Mouse (Mus musculus) kidney, postnatal 25 days (tissue): ENCODE measurements around the gene Tfr2.
A peak's percentile ranks its signal among the peaks of the same experiment; 100 is the strongest.

Experiments
- DNase-seq, 2 experiments: peaks; one replicate each; pipeline ENCODE4 v3.0.0; 2021; ENCODE audit warnings: mixed read lengths in 2 of 2

Tfr2 gene

DNA sequence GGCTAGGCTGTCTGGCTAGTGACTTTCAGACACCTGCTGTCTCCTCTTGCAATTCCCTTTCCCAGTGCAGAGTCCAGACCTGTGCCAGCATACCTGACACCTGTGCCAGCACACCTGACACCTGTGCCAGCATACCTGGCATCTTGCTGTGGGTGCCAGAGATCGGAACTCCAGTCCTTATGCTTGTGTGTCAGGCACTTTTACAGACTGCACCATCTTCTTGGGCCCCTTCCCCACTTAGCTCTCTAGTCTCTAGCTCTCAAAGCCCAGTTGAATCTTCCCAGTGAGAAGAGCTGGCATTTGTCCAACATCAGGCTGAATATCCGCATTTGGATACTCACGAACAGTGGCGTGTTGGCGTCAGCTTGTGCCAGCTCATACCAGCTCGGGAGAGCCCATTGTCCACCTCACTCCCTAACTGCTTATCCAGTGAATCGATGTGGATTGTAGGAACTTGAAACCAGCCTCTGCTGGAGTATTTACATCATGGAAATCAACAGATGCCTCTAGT is 30.3 kb upstream of the Tfr2 start:
- no peak for DNase-seq

DNA sequence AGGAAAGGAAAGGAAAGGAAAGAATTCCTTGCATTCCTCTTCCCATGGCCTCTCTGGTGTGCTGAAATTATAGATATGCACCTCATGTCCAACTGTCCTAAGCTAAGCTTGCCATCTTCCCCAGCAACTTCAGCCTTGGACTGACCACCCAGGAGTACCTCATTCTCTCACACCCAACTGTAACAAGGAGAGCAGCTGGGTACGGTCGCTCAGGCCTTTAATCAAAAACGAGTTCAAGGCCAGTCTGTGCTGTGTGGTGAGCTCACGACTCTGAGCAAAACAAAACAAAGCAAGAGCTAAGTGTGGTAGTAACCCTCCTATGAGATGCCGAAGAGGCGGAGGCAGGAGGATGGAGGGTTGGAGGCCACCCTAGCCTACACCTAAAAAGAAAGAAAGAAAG is 28.6 kb upstream of the Tfr2 start:
- no peak for DNase-seq

DNA sequence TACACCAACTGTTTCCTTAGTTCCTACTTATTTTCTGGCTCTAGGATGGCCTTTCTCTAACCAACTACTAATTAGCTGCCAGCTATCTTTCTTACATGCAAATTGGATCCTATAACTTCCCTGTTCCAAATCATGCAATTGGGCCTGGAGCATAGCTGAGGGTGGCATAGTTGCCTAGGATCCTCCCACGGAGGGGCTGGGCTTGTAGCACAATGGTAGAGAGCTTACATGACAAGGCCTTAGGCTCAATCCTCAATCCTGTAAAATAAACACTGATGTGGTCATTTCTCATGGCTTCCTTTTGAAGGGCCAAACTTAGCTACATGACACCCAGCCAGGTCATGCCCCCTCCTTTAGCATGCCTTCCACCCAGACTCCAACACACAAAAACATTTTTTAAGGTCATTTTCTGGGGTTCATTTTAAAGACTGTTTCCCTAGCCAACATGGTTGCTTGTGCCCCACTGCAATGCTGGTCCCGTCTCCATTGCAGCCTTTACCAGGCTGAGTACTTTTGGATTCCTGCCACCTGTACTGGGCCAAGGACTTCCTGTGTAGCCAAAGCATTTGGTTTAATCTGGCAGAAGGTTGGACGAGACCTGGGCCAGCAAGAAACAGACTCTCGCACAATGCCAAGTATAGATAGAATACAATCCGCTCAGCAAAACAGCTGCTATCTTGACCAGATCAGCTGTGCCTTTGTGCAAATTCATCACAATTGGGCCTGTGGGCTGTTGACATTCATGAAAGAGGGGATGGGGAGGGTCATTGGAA is 27.7 kb upstream of the Tfr2 start:
- DNase-seq, result no peak

DNA sequence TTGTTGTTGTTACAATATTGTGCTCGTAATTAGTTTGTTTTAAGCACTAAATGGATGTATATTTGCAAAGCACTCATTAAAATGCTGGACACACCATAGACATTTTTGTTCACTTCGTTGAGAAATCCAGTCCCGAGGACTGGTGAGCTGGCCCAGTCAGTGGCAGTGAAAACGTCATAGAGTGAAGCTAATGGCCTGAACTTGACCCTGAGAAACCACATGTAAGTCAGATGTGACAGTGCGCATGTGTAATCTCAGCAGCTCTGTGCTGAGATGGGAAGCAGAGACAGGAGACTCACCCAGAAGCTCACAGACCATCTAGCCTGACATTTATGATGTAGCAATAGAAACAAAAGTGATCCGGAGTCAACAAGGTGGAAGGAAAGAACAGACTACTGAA is 24.7 kb upstream of the Tfr2 start:
- DNase-seq, result no peak

DNA sequence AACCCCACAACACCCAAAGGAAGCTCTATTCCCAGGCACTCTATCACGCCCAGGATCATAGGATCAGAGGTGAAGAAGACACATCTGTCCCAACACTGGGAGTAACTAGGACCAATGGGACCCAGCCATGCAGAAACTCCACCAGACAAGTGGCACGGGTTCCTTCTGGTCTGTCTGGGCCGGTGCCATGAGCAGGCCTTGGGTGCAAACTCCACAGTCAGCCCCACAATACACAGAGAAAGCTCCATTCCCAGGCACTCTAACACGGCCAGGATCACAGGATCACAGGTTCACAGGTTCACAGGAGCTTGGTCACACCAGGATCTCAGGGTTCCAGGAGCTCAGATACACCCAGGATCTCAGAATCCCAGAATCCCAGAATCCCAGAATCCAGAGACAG is 24.0 kb upstream of the Tfr2 start:
- DNase-seq, result peak in 1 of 2 experiments; percentile 64

DNA sequence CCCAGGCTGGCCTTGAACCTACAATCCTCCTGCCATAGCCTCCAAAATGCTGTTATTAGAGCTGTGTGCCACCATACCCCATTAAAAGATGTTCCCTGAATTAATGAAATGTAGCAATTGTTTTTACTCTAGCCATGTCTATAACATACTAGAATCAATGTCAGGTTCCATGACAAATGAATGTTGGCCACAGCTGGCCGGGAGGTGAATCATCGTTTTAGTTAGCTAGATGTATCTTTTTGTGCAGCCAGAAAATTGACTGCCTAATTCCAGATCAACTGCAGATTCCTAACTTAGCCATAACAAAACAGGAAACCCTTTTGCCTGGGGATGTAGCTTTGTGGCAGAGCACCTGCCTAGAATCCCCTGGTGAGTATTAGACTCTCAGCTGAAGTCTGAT is 19.8 kb upstream of the Tfr2 start:
- DNase-seq, result no peak

DNA sequence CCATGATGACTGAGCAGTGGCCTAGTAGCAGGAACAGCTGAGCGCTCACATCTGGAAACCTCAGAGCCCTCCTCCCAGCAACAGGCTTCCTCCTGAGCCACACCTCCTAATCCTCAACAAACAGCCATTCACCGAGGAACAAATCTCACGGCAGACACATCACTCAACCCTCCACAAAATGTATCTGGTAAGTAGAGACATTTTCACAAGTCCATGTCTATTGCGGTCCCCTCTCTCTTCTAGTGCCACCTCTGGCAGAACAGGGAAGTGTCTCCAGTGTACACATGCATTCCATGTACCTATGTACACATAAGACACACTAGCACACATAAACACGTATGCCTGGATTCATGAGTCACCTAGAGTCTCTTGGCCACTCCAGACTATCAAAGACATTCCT is 18.5 kb upstream of the Tfr2 start:
- DNase-seq, result no peak

DNA sequence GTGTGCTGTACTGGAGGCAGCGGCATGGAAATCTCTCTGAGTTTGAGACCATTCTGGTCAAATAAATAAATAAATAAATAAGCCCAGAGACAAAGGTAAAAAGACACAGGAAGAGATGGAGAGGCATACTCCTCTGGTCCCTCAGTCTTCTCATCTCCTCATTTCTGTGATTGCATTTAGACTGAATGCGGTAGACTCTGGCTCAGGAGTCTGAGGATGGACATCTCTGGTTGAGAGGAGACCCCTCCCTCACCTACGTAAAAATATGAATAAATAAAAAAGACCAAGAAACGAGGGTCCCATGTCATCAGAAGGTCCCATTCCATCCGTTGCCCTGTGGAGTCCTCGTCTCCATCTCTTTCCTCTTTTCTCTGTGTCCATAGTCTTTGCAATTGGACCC is 16.6 kb upstream of the Tfr2 start:
- no peak for DNase-seq

DNA sequence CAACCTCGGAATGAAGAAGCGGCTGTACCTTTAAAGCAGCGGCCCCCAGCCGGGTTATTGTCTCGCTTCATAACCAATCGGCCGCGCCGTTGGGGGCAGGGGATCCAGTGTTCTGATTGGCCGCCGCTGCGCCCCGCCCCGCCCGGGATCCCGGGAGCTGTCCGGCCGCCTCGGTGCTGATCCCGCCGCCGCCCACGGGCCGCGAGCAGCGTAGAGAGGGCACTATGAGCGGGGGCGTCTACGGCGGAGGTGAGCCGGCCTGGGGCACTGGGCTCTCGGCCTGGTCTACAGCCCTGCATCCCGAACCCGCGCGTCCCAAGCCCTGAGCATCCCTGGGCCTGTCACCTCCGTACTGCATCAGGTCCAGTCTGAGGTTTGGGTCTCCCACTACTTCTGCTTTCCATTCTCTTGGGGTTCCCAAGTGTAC is 16.2 kb upstream of the Tfr2 start, which contains the start of gene Actl6b:
Actl6b (plus strand) TSS at position 107 of the 427 bp plus-strand sequence.
- peak; percentile 76 to 89 for DNase-seq

DNA sequence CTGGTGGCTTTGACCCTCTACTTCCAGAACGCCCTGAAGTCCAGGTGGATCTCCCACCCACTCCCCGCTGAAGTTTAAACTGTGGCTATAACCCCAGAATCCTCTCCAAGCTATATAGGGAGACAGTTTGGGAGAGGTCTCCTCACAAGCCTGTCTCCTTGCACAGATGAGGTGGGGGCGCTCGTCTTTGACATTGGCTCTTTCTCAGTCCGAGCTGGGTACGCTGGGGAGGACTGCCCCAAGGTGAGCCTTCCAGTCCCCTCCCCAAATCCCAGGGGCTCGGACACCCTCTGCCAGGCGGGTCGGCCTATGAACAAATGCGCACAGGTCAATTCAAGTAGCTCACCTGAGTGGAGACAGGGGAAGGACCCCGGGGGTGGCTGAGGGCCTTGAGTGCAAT is 15.7 kb upstream of the Tfr2 start:
- no peak for DNase-seq

DNA sequence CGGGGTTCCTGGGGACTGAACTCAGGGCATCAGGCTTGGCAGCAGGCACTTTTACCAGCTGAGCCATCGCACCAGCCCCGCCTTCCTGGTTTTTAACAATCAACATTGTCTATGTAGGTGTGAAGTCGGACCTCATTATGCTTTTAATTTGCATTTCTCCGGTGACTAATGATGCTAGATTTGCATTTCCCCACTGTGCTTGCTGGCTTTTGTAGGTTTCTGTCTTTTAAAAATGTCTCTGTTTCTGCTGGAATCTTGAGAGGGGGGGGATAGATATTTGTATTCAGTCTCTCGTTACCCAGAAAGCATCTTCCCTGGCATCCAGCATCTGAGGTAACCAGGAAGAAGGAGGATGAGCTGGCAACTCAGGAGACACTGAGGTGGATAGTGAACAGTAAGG is 8.1 kb upstream of the Tfr2 start:
- no peak for DNase-seq

DNA sequence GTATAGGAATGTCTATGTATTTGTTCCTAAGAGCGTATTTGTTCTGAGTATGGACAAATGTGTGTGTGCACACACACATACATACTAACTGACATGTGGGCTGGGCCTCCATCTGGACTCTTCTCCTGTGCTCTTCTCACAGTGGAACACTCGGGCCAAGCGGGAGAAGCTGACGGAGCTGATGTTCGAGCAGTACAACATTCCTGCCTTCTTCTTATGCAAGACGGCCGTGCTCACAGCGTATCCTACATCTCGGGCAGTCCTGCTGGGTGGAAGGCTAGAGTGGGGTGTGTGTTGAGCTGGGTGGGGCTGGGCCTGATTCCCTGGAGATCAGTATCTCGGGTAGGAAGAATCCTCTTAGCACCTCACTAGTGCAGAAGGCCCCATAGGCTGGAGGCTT is 6.7 kb upstream of the Tfr2 start:
- peak in 1 of 2 experiments; percentile 22 for DNase-seq

DNA sequence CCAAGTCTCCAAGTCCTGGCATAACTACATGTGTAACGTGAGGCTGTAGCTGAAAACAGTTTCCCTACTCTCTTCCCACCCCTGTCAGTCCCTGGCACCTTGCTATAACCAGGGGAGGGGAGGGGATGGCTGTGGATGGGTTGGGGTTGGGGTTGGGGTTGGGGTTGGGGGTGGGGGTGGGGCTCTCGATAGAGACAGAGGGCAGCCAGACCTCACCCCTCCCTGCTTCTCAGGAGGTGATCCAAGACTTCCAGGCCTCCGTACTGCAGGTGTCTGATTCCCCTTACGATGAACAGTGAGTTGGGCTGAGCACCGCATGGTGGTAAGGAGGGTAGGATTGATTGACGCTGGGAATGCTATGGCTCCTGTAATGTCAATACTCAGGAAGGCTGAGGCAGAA is 3.9 kb upstream of the Tfr2 start:
- DNase-seq, result no peak

DNA sequence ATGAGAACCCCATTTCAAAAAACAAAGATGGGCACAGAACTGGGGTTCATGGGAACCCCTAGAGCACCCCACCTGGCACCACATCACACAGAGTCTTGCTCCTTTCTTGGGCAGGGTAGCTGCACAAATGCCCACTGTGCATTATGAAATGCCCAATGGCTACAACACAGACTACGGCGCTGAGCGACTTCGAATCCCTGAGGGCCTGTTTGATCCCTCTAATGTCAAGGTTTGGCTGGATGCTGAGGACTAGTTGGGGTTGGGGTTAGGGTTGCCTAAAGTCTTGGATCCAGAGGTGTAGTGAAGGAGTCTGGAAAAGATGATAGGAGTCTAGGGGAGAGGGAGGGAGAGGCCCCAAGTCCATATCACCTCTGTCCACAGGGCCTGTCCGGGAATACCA is 3.2 kb upstream of the Tfr2 start:
- no peak for DNase-seq

DNA sequence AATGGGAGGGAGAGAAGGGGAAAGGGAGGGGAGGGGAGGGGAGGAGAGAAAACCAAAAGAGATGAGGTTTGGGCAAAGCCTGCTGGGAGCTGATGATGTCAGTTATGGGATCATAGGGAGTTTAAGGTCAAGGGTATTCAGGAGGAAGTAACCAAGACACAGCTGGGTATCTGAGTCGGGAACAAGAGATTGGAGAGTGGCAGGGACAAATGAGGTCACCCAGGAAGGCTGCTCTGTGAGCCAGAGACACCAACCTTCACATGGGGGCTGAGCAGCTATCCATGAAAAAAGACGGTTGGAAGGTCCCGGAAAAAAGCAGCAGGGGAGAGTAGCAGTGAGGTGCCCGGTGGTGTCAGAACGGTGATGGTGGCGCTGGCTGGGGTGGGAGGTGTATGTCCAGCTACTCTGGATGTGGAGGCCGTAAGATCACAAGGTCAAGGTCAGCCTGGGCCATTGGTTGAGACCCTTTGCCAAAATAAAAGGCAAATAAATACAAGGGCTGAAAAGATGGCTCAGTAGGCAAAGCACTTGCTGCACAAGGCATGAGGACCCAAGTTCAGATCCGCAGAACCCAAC is 1.3 kb upstream of the Tfr2 start:
- no peak for DNase-seq

DNA sequence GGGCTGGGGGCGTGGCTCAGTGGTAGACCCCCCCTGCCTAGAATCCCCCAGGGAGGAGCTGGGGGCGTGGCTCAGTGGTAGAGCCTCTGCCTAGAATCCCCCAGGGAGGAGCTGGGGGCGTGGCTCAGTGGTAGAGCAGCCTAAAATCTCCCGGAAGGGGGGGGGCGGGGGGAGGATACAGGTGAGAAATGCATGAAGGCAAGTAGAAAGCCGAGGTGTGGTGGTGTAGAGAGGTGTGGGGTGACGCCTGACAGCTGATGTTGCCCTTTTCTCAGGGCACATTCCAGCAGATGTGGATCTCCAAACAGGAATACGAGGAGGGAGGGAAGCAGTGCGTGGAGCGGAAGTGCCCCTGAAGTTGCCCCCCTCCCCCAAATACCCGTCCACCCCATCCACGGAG is 609 bp upstream of the Tfr2 start:
- DNase-seq, result no peak

DNA sequence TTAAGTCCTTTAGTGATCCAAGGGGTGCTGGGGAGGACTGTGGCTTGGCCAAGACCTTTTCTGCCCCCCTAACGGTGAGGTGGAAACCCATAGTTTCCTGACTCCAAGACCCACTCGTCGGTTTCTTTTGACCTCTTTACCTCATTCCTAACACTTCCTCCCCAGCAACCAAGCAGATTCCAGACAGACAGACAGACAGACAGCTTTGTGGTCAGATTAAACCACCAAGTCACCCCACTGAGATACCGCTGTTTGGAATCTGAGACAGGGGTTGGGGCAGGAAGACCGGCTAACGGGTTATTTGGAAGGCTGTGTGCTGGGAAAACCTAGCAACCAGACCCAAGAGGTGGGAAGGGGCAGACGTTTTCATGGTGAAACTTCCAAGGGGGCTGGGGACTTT is 541 bp downstream of the Tfr2 start:
- no peak for DNase-seq

DNA sequence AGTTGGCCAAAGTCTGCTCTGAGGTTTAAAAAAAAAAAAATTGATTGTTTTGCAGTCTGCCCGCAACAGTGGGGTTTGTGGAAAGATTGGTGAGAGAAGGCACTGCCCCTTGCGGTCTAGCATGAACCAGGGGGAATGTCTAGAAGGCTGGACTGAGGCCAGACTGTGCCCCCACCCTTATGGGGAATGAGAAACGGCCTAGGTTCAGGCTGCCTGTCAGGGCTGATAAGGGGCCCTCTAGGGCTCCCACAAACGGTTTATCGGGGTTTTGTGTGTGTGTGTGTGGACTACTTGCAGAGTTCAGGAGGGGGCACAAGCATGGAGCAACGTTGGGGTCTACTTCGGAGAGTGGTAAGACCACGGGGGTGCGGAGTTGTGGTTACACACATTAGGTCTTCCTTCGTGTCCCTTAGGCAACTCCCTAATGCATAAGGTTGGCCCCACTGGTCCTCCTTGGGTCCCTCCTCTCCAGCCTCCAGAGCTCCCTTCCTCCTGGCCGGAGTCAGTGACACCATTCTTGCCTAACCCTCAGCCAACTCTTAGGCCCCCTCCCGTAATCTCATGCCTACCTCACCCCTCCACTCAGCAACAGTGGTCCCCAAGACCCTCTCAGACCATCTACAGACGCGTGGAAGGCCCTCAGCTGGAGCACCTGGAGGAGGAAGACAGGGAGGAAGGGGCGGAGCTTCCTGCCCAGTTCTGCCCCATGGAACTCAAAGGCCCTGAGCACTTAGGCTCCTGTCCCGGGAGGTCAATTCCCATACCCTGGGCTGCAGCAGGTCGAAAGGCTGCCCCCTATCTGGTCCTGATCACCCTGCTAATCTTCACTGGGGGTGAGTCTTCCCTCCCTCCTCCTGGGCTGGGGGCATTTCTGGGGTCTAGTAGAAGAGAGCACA is 1.3 kb downstream of the Tfr2 start:
- no peak for DNase-seq

DNA sequence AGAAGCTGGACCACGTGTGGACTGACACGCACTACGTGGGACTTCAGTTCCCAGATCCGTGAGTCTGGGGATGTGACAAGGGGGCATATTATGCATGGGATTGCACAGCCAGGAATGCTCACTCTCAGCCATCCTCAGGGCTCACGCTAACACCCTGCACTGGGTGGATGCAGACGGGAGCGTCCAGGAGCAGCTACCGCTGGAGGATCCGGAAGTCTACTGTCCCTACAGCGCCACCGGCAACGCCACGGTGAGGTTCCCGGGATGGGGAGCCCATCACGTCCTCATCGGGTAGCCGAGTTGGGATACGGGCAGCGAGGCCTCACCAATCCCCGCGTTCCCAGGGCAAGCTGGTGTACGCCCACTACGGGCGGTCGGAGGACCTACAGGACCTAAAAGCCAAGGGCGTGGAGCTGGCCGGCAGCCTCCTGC is 4.8 kb downstream of the Tfr2 start:
- peak; percentile 34 to 62 for DNase-seq

DNA sequence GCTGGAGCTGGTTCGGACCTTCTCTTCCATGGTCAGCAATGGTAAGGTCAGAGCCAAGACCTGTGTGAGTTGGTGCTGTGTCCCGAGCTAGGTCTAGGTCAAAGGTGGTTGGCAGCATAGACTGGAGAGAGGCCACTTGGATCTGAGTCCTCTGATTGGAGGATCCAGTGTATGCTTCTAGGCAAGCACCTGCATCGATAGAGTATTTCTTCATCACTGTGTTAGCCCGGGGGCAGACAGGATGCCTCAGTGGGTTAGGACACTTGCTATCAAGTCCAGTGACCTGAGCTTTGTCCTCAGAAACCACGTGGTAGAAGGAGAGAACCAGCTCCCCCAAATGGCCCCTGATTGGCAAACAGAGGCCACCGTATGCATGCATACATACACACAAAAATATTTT is 10.6 kb downstream of the Tfr2 start:
- no peak for DNase-seq

DNA sequence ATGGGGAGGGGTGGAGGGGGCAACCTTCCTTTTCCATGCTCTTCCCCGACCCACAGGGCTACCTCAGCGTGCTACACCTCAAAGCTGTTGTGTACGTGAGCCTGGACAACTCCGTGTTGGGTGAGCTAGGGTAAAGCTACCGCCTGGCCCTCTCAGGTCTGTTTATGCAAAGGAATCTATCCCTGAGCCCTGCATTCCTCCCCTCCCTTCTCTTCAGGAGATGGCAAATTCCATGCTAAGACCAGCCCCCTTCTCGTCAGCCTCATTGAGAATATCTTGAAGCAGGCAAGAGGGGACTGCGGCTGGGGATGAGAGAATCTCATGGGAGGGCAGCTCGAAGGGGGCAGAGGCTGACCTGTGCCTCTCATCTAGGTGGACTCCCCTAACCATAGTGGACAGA is 13.1 kb downstream of the Tfr2 start:
- no peak for DNase-seq

DNA sequence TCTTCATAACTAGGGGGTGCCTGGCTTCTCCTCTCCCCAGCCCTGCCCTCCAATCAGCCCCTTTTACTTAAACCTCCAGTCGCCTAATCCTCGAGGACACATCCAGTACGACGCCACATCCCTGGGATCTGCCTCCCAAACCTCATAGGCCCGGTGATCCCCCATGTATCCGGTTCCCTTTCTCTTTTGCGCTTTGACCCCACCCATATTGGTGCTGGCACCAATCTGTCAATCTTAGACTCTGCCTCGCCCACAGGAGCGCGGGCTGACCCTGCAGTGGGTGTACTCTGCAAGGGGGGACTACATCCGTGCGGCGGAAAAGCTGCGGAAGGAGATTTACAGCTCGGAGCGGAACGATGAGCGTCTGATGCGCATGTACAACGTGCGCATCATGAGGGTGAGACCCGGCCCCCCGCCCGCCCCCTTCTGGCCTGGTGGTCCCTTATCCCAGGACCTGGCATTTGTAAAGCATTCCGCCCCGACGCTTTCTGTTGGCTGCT is 14.1 kb downstream of the Tfr2 start:
- no peak for DNase-seq

DNA sequence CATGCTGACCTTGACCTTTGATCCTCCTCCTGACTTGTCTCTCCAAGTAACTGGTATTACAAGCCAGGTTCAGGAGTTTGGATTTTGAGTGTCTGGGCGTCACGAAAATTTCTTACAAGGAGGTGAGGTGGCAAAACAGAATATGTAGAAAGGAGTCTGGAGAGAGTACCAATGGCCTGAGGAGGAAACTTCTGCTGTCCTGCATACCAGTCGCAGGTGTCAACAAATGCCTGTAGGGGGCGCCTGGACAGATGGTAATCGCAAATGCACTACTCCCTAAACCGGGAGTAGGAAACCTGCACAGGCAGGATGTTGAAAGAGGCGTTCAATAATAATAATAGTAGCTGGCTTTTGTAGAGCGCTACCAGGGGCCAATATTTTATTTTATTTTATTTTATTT is 15.3 kb downstream of the Tfr2 start:
- DNase-seq, result peak; percentile 79 to 87
